Mouse (Mus musculus): ENCODE results near the gene Gm49322. TPM values are rescaled to one million over a fixed set of nuclear protein-coding genes. Genes with fewer than 3 reads are reported as not detected.

The Gm49322 gene
- polyA plus RNA-seq, 1 experiment from 2014 or later = 2.3 TPM

GRCm38 (mm10) chr10:80614351-80614750, 8.5 kb downstream of the Gm49322 start:
- WGBS = 87% methylated on average over 6 of the region's 6 CpGs
- Histone ChIP-seq H3K4me2 (replicated peaks; ENCODE audit: low read depth) (no peak overlapping the region), H3K9me3 (ENCODE audit: control insufficient read depth) (no peaks in the 10 kb centered on the region), H3K4me1 (replicated peaks; ENCODE audit: control insufficient read depth, insufficient read depth, low read length) (no peaks in the 10 kb centered on the region), H3K27ac (ENCODE audit: low read depth, low read length) (no peak overlapping the region), H3K27me3 (replicated peaks; ENCODE audit: control insufficient read depth, insufficient read depth, low read length) (no peaks in the 10 kb centered on the region), H3K36me3 (ENCODE audit: control insufficient read depth, insufficient read depth) (peaks cover 43% of the 10 kb centered on the region), H3K9ac (ENCODE audit: low read depth, low read length) (no peak overlapping the region), H3K4me3 (ENCODE audit: low read depth, low read length) (no peak overlapping the region)
- ATAC-seq = no peak
- TF ChIP-seq CTCF (IDR thresholded peaks at IDR 0.05; ENCODE audit: low read depth) = no peak

- Histone ChIP-seq H3K4me1 (replicated peaks; ENCODE audit: control insufficient read depth, insufficient read depth, low read length) (no peaks in the 10 kb centered on the region; the same call in 1 of the 2 replicates), H3K27me3 (replicated peaks; ENCODE audit: control insufficient read depth, insufficient read depth, low read length) (no peaks in the 10 kb centered on the region)
Measured at GRCm38 (mm10) chr10:80618181-80618580, 12.4 kb downstream of the Gm49322 start.

GRCm38 (mm10) chr10:80619465-80620244, 13.8 kb downstream of the Gm49322 start:
- TF ChIP-seq CTCF (IDR thresholded peaks at IDR 0.05; ENCODE audit: low read depth) = no peak
- Histone ChIP-seq H3K4me3 (ENCODE audit: low read depth, low read length) (no peak overlapping the region), H3K4me2 (replicated peaks; ENCODE audit: low read depth) (no peak overlapping the region), H3K27me3 (replicated peaks; ENCODE audit: control insufficient read depth, insufficient read depth, low read length) (no peaks in the 10 kb centered on the region), H3K36me3 (ENCODE audit: control insufficient read depth, insufficient read depth) (peaks cover 10% of the 10 kb centered on the region), H3K4me1 (replicated peaks; ENCODE audit: control insufficient read depth, insufficient read depth, low read length) (no peaks in the 10 kb centered on the region; the same call in 1 of the 2 replicates), H3K9ac (ENCODE audit: low read depth, low read length) (no peak overlapping the region), H3K9me3 (ENCODE audit: control insufficient read depth) (no peaks in the 10 kb centered on the region), H3K27ac (ENCODE audit: low read depth, low read length) (no peak overlapping the region)
- ATAC-seq = no peak
- 48% methylated on average over 8 of the region's 8 CpGs for WGBS

More at GRCm38 (mm10) chr10:80618181-80618580, 12.4 kb downstream of the Gm49322 start:
- Histone ChIP-seq H3K36me3 (ENCODE audit: control insufficient read depth, insufficient read depth) (peaks cover 24% of the 10 kb centered on the region), H3K4me2 (replicated peaks; ENCODE audit: low read depth) (no peak overlapping the region), H3K4me3 (ENCODE audit: low read depth, low read length) (no peak overlapping the region), H3K9me3 (ENCODE audit: control insufficient read depth) (no peaks in the 10 kb centered on the region), H3K9ac (ENCODE audit: low read depth, low read length) (no peak overlapping the region), H3K27ac (ENCODE audit: low read depth, low read length) (no peak overlapping the region)
- no peak for TF ChIP-seq CTCF (IDR thresholded peaks at IDR 0.05; ENCODE audit: low read depth)
- no peak for ATAC-seq
- 71% methylated on average over 9 of the region's 9 CpGs for WGBS

- Histone ChIP-seq H3K4me2 (replicated peaks; ENCODE audit: low read depth) (no peak overlapping the region), H3K36me3 (ENCODE audit: control insufficient read depth, insufficient read depth) (peaks cover 3% of the 10 kb centered on the region), H3K27ac (ENCODE audit: low read depth, low read length) (no peak overlapping the region), H3K9ac (ENCODE audit: low read depth, low read length) (no peak overlapping the region), H3K4me1 (replicated peaks; ENCODE audit: control insufficient read depth, insufficient read depth, low read length) (no peaks in the 10 kb centered on the region; the same call in 1 of the 2 replicates), H3K9me3 (ENCODE audit: control insufficient read depth) (no peaks in the 10 kb centered on the region), H3K4me3 (ENCODE audit: low read depth, low read length) (no peak overlapping the region), H3K27me3 (replicated peaks; ENCODE audit: control insufficient read depth, insufficient read depth, low read length) (no peaks in the 10 kb centered on the region)
- 87% methylated on average over 9 of the region's 9 CpGs for WGBS
- no peak for ATAC-seq
- TF ChIP-seq CTCF (IDR thresholded peaks at IDR 0.05; ENCODE audit: low read depth) = no peak
Measured at GRCm38 (mm10) chr10:80620365-80620764, 14.5 kb downstream of the Gm49322 start.

- 54% methylated on average over 16 of the region's 16 CpGs for WGBS
- Histone ChIP-seq H3K27me3 (replicated peaks; ENCODE audit: control insufficient read depth, insufficient read depth, low read length) (no peaks in the 10 kb centered on the region), H3K36me3 (ENCODE audit: control insufficient read depth, insufficient read depth) (no peaks in the 10 kb centered on the region; the same call in 1 of the 2 replicates), H3K4me3 (ENCODE audit: low read depth, low read length) (peak overlapping the region; percentile 84), H3K9me3 (ENCODE audit: control insufficient read depth) (no peaks in the 10 kb centered on the region), H3K9ac (ENCODE audit: low read depth, low read length) (peak overlapping the region; percentile 55), H3K27ac (ENCODE audit: low read depth, low read length) (peak overlapping the region; percentile 76), H3K4me1 (replicated peaks; ENCODE audit: control insufficient read depth, insufficient read depth, low read length) (no peaks in the 10 kb centered on the region; the same call in 1 of the 2 replicates), H3K4me2 (replicated peaks; ENCODE audit: low read depth) (peak overlapping the region; percentile 78)
- TF ChIP-seq CTCF (IDR thresholded peaks at IDR 0.05; ENCODE audit: low read depth) = no peak
- no peak for ATAC-seq
Measured at GRCm38 (mm10) chr10:80620796-80621689, 15.2 kb downstream of the Gm49322 start.

GRCm38 (mm10) chr10:80621690-80621939, 15.8 kb downstream of the Gm49322 start:
- 3% methylated on average over 9 of the region's 9 CpGs for WGBS
- no peaks in the 10 kb centered on the region for H3K27me3 ChIP-seq (replicated peaks; ENCODE audit: control insufficient read depth, insufficient read depth, low read length)
- no peaks in the 10 kb centered on the region for H3K9me3 ChIP-seq (ENCODE audit: control insufficient read depth)

More at GRCm38 (mm10) chr10:80621690-80621939, 15.8 kb downstream of the Gm49322 start:
- Histone ChIP-seq H3K36me3 (ENCODE audit: control insufficient read depth, insufficient read depth) (no peaks in the 10 kb centered on the region), H3K4me2 (replicated peaks; ENCODE audit: low read depth) (peak overlapping the region; percentile 78), H3K4me3 (ENCODE audit: low read depth, low read length) (peak overlapping the region; percentile 84), H3K4me1 (replicated peaks; ENCODE audit: control insufficient read depth, insufficient read depth, low read length) (no peaks in the 10 kb centered on the region; the same call in 1 of the 2 replicates), H3K9ac (ENCODE audit: low read depth, low read length) (peak overlapping the region; percentile 55), H3K27ac (ENCODE audit: low read depth, low read length) (peak overlapping the region; percentile 76)
- TF ChIP-seq CTCF (IDR thresholded peaks at IDR 0.05; ENCODE audit: low read depth) = no peak
- no peak for ATAC-seq
